Mouse (Mus musculus) lung, embryonic 14.5 days (tissue): ENCODE measurements at regions not wholly inside any gene's neighbourhood (a gene's known extent, or its start where the extent isn't known, plus 50 kb on each side); places are given as distances from the start of the nearest gene placed in this dataset.

ENCODE experiments used
- ATAC-seq: fragments of 200-750 bp; cut with Nextera tagmentation; 2 replicates; pipeline ENCODE4 v1.8.0; 2017; ENCODE audit warnings: mild to moderate bottlenecking, moderate TSS enrichment, moderate library complexity; ENCODE audit not compliant: insufficient read depth
- DNase-seq: peaks from one replicate; pipeline ENCODE4 v3.0.0-alpha.2; 2015
- H3K27ac ChIP-seq: fragments of 300-500 bp; sonication (generic); 2 replicates; pipeline ENCODE4 v1.5.1; 2014; ENCODE audit warnings: low read depth, mild to moderate bottlenecking, moderate library complexity
- H3K27me3 ChIP-seq: fragments of 300-500 bp; sonication (generic); 2 replicates; pipeline ENCODE4 v1.6.1; 2014; ENCODE audit warnings: low read length, control low read depth; ENCODE audit not compliant: insufficient read depth
- H3K36me3 ChIP-seq: fragments of 300-500 bp; sonication (generic); 2 replicates; pipeline ENCODE4 v1.6.1; 2014; ENCODE audit warnings: control low read depth; ENCODE audit not compliant: insufficient read depth
- H3K4me1 ChIP-seq: fragments of 300-500 bp; sonication (generic); 2 replicates; pipeline ENCODE4 v1.6.1; 2014; ENCODE audit warnings: antibody characterized with exemption, control low read depth; ENCODE audit not compliant: insufficient read depth
- H3K4me2 ChIP-seq: fragments of 300-500 bp; sonication (generic); 2 replicates; pipeline ENCODE4 v1.6.1; 2014; ENCODE audit warnings: mild to moderate bottlenecking
- H3K4me3 ChIP-seq: fragments of 300-500 bp; sonication (generic); 2 replicates; pipeline ENCODE4 v1.5.1; 2014; ENCODE audit warnings: low read depth, low read length
- H3K9ac ChIP-seq: fragments of 300-500 bp; sonication (generic); 2 replicates; pipeline ENCODE4 v1.6.1; 2014
- H3K9me3 ChIP-seq: fragments of 300-500 bp; sonication (generic); 2 replicates; pipeline ENCODE4 v1.6.1; 2016; ENCODE audit warnings: low read depth, low read length, control low read depth
- CTCF ChIP-seq: IDR thresholded peaks from 2 replicates; pipeline ENCODE4 v1.5.1; 2016; ENCODE audit warnings: antibody characterized with exemption, low read depth
- WGBS: fragments of 180-500 bp; shearing (Covaris S2); extraction: QIAGEN DNeasy Blood & Tissue Kit; methylation state at CpG from one replicate; pipeline ENCODE4 v1.1.7; 2014; 5-methylcytosine and 5-hydroxymethylcytosine counted together

DNA sequence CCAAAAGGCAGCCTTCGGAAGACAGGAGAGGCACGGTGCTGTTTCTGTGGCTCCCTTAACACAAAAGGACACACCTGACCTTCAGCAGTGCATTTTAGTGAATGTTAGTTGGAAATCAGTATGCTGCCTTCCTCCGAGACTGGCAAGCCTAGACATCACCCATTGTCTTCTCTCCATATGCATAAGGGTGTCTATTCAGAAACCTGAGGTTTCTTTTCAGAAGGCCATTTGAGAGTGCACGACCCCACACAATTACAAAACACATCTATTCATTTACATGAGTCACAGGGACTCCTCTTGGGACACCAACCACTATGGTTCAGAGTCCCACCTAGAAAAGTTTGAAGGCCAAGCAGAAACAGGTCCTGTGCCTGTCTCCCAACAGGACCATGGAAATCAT is 161.8 kb upstream of the Spats2l start:
- no peaks in the 10 kb centered on the region for H3K27me3 ChIP-seq
- H3K9ac ChIP-seq: no peak overlapping the region
- no peak for ATAC-seq
- no peak for TF ChIP-seq CTCF
- H3K4me3 ChIP-seq: no peak overlapping the region
- H3K4me2 ChIP-seq: no peak overlapping the region
- peaks cover 4% of the 10 kb centered on the region; the same call in 1 of the 2 replicates for H3K4me1 ChIP-seq
- no peak overlapping the region for H3K27ac ChIP-seq
- no peaks in the 10 kb centered on the region; the same call in 1 of the 2 replicates for H3K9me3 ChIP-seq
- 89% methylated on average over 4 of the region's 4 CpGs for WGBS
- no peaks in the 10 kb centered on the region for H3K36me3 ChIP-seq
- DNase-seq: no peak

DNA sequence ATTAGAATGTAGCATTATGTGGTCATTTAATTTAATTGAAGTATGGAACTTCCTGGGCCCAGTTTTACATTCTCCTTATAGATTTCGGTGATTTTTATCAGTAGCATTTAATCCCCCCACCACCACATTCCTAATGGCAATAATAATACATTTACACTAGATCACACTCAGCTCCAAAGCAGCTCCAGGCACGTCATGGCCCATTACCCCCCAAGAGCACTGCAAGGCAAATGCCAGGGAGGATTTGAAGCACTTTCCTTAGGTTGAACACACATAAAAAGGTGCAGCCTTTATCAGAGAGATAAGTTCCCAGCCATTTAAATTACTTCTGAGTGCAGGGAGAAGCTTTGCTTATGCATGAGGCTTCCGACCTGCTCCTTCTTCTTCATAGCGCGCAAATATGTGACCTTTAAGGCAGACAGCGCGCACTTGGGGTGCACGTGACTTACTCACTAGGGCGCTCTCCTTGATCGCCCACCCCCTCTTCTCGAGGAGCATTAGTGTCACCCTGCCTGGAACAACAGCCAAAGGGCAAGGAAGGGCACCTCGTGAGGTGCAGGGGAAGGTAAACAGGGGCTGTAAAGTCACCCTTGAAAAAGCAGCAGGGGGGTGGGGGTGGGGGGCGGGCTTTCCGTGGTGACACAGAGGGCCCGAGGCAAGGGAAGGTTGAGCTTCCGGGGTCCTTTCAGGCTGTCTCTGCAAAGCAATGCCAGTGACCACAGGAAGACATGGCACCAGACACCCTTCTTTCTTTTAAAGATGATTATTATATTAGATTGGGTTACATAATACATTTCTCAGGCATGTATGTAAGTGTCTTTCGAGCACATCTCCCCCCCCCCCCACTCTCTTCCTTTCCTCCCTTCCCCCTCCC is 160.8 kb upstream of the Spats2l start:
- Histone ChIP-seq H3K4me1 (peaks cover 4% of the 10 kb centered on the region; the same call in 1 of the 2 replicates), H3K27ac (no peak overlapping the region), H3K9ac (no peak overlapping the region), H3K4me3 (no peak overlapping the region), H3K9me3 (no peaks in the 10 kb centered on the region; the same call in 1 of the 2 replicates), H3K4me2 (peak overlapping the region; percentile 53), H3K27me3 (no peaks in the 10 kb centered on the region), H3K36me3 (no peaks in the 10 kb centered on the region)
- ATAC-seq (0 out of 2 replicates have a peak, but pooled peaks have one; percentile 31), DNase-seq (peak; percentile 10)
- 11% methylated on average over 17 of the region's 17 CpGs for WGBS
- TF ChIP-seq CTCF: no peak

DNA sequence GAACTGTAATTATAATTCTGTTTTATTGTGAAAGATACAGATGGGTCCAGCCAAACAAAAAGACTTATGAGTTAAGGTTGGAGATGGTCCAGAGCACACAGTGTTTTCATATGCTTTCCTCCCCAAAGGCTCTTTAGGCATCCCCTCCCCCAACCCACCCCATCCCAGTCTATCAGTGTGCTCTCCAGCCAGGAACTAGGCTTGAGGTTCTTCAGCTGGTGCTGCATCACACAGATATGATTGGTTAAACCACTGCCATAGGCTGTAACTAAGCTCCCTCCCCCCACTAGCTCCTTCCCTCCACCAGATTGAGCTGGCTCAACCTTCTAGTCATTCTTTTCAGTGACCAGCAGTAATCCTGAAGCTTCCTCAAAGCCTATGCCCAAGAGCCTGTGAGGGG is 158.8 kb upstream of the Spats2l start:
- peak; percentile 41 for DNase-seq
- Histone ChIP-seq H3K27me3 (no peaks in the 10 kb centered on the region), H3K4me1 (peaks cover 4% of the 10 kb centered on the region; the same call in 1 of the 2 replicates), H3K4me2 (no peak overlapping the region), H3K4me3 (no peak overlapping the region), H3K36me3 (no peaks in the 10 kb centered on the region), H3K9me3 (no peaks in the 10 kb centered on the region; the same call in 1 of the 2 replicates), H3K27ac (no peak overlapping the region), H3K9ac (no peak overlapping the region)
- ATAC-seq: peak; percentile 71; the same call in 1 of the 2 replicates
- no peak for TF ChIP-seq CTCF

DNA sequence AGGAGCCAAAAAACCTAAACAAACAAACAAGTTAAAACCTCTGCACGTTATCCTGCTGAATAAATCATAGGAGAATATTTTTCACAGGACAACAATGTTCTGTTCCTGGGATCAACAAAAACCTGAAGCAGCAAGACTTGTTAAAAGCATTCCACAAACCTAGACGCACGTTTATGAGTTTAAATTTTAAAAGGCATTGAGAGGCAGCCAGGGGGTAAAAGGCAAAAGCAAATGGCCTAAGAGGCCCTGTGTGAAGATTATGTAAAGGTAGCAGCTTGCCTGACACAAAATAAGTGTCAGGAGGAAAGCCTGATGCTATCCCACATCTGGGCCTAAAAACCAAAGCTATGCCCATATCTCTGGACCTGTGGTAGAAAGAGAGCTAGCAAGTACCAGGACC is 156.6 kb upstream of the Spats2l start:
- no peak for TF ChIP-seq CTCF
- Histone ChIP-seq H3K9me3 (no peaks in the 10 kb centered on the region; the same call in 1 of the 2 replicates), H3K27ac (no peak overlapping the region), H3K4me1 (peaks cover 4% of the 10 kb centered on the region; the same call in 1 of the 2 replicates), H3K4me2 (no peak overlapping the region), H3K9ac (no peak overlapping the region), H3K36me3 (no peaks in the 10 kb centered on the region), H3K27me3 (no peaks in the 10 kb centered on the region), H3K4me3 (no peak overlapping the region)
- 81% methylated on average over 3 of the region's 3 CpGs for WGBS
- ATAC-seq: no peak
- DNase-seq: no peak

DNA sequence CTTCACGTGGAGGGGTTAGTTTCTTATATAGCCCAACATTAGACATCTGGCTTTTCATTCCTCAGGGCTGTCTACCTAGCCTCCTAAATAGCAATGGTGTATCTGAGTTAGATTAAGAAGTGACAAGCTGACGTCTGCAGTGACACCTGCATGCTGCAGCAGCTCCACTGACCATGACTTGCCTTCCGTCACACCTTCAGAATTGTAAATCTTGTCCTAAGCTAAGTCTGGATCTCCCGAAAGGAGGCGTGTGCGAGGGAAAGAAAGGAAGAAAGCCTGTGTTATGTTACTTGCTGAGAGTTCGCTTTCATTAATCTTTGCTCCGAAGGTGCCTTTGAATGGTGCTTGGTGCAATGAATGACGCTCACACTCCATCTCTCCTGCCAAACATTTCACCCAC is 151.4 kb upstream of the Spats2l start:
- Histone ChIP-seq H3K27me3 (no peaks in the 10 kb centered on the region), H3K9ac (no peak overlapping the region), H3K4me2 (no peak overlapping the region), H3K4me3 (no peak overlapping the region), H3K27ac (no peak overlapping the region), H3K4me1 (no peaks in the 10 kb centered on the region), H3K36me3 (no peaks in the 10 kb centered on the region), H3K9me3 (no peaks in the 10 kb centered on the region)
- no peak for DNase-seq
- TF ChIP-seq CTCF: no peak
- no peak for ATAC-seq
- 69% methylated on average over 9 of the region's 9 CpGs for WGBS

DNA sequence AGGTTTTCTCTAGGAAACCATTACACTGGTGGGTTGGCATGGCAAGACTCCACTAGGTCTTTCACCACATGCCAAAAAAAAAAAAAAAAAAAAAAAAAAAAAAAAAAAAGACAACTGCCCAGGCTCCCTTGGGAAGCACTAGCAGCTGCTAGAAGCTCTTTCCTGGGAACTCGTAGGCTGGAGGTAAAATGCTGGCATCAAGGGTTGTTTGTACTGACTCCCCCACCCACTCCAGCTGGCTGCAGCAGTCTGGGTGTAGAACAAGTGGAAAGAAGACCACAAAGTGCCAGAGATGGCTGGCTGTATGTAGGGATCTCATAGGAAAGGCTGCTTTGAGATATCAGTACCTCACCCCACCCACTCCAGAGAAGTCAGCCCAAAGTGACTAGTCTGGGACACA is 140.0 kb upstream of the Spats2l start:
- no peak for TF ChIP-seq CTCF
- Histone ChIP-seq H3K4me1 (0 out of 2 replicates have a peak, but pooled peaks cover 3% of the 10 kb centered on the region), H3K9ac (no peak overlapping the region), H3K27ac (no peak overlapping the region), H3K9me3 (no peaks in the 10 kb centered on the region), H3K4me2 (no peak overlapping the region), H3K27me3 (no peaks in the 10 kb centered on the region), H3K36me3 (no peaks in the 10 kb centered on the region), H3K4me3 (no peak overlapping the region)
- no peak for DNase-seq
- 41% methylated on average over 1 of the region's 1 CpGs for WGBS
- no peak for ATAC-seq

DNA sequence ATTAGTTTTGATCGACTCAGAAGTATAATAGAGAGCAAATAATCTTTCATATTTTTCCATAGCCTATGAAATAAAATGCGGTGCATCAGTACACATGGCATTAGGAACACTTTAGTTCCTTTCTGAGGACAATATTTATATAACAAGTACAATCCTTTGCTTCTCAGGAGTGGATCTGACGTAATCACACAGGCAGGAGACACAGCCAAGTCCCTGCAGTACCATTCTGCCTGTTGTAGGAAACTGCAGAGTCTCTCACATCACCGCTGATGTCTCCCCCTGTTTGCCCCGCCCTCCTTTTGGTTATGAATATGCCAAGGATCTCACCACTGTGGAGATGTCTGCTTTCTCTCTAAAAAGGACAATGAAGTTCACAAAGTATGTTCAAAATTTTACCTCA is 131.8 kb upstream of the Spats2l start:
- no peak overlapping the region for H3K4me2 ChIP-seq
- H3K4me1 ChIP-seq: 0 out of 2 replicates have a peak, but pooled peaks cover 3% of the 10 kb centered on the region
- H3K9ac ChIP-seq: no peak overlapping the region
- no peak overlapping the region for H3K27ac ChIP-seq
- no peak for DNase-seq
- no peak for TF ChIP-seq CTCF
- H3K36me3 ChIP-seq: no peaks in the 10 kb centered on the region
- no peaks in the 10 kb centered on the region for H3K9me3 ChIP-seq
- no peak overlapping the region for H3K4me3 ChIP-seq
- no peak for ATAC-seq
- H3K27me3 ChIP-seq: no peaks in the 10 kb centered on the region
- WGBS: 78% methylated on average over 5 of the region's 5 CpGs
